Mouse (Mus musculus): ENCODE measurements at regions not wholly inside any gene's neighbourhood (a gene's known extent, or its start where the extent isn't known, plus 50 kb on each side); places are given as distances from the start of the nearest gene placed in this dataset.

DNA sequence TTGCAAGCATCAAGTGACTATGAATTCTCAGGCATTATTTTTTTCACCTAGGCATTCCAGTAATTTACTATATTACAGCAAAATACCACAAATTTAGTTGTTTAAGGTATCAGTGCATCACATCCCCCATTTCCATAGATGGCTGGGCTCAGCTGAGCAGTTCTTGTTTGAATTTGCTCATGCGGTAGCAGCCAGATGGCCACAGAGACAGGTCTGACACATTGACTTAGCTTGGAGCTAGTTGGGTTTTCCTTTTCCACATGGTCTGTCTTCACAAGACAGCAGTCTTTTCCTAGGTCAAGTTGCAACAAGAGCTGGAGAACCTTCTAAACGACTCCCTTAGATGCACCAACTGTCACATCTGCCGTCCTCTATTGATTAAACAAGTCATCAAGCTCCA, 232.9 kb upstream of the Clnk start:
- DNase-seq (ENCODE audit: low spot score) (no peak), ATAC-seq (ENCODE audit: insufficient number of reproducible peaks, low FRiP score, low TSS enrichment, low read depth) (no peak)
- Histone ChIP-seq H3K4me3 (ENCODE audit: low read depth, low read length) (no peak overlapping the region), H3K4me2 (ENCODE audit: low read depth, severe bottlenecking) (no peak overlapping the region), H3K27ac (replicated peaks; ENCODE audit: low read depth, low read length) (no peak overlapping the region), H3K27me3 (ENCODE audit: control insufficient read depth, insufficient read depth, low read length) (no peaks in the 10 kb centered on the region), H3K9me3 (ENCODE audit: control insufficient read depth, low read length) (no peaks in the 10 kb centered on the region), H3K9ac (ENCODE audit: low read length) (no peak overlapping the region), H3K4me1 (ENCODE audit: control insufficient read depth, insufficient read depth, low read length) (no peaks in the 10 kb centered on the region), H3K36me3 (ENCODE audit: control insufficient read depth, insufficient read depth, low read length) (no peaks in the 10 kb centered on the region)
- 84% methylated on average over 3 of the region's 3 CpGs for WGBS

- Histone ChIP-seq H3K4me1 (ENCODE audit: control insufficient read depth, insufficient read depth, low read length) (no peaks in the 10 kb centered on the region), H3K36me3 (ENCODE audit: control insufficient read depth, insufficient read depth, low read length) (no peaks in the 10 kb centered on the region), H3K9me3 (ENCODE audit: control insufficient read depth, low read length) (no peaks in the 10 kb centered on the region), H3K4me3 (ENCODE audit: low read depth, low read length) (no peak overlapping the region), H3K4me2 (ENCODE audit: low read depth, severe bottlenecking) (no peak overlapping the region), H3K27me3 (ENCODE audit: control insufficient read depth, insufficient read depth, low read length) (no peaks in the 10 kb centered on the region), H3K27ac (replicated peaks; ENCODE audit: low read depth, low read length) (no peak overlapping the region), H3K9ac (ENCODE audit: low read length) (no peak overlapping the region)
- 81% methylated on average over 5 of the region's 5 CpGs for WGBS
- ATAC-seq (ENCODE audit: insufficient number of reproducible peaks, low FRiP score, low TSS enrichment, low read depth) = no peak
- no peak for DNase-seq (ENCODE audit: low spot score)
Observed at GRCm38 (mm10) chr5:39099113-39099512, 222.5 kb upstream of the Clnk start.

GRCm38 (mm10) chr5:39094875-39095274, 218.3 kb upstream of the Clnk start:
- H3K4me1 ChIP-seq (ENCODE audit: control insufficient read depth, insufficient read depth, low read length) = no peaks in the 10 kb centered on the region
- H3K27ac ChIP-seq (replicated peaks; ENCODE audit: low read depth, low read length) = no peak overlapping the region
- 84% methylated on average over 3 of the region's 3 CpGs for WGBS
- no peaks in the 10 kb centered on the region for H3K36me3 ChIP-seq (ENCODE audit: control insufficient read depth, insufficient read depth, low read length)
- no peaks in the 10 kb centered on the region for H3K27me3 ChIP-seq (ENCODE audit: control insufficient read depth, insufficient read depth, low read length)
- no peak overlapping the region for H3K4me2 ChIP-seq (ENCODE audit: low read depth, severe bottlenecking)
- no peak overlapping the region for H3K9ac ChIP-seq (ENCODE audit: low read length)
- DNase-seq (ENCODE audit: low spot score) (no peak), ATAC-seq (ENCODE audit: insufficient number of reproducible peaks, low FRiP score, low TSS enrichment, low read depth) (no peak)
- H3K4me3 ChIP-seq (ENCODE audit: low read depth, low read length) = no peak overlapping the region
- H3K9me3 ChIP-seq (ENCODE audit: control insufficient read depth, low read length) = no peaks in the 10 kb centered on the region

DNA sequence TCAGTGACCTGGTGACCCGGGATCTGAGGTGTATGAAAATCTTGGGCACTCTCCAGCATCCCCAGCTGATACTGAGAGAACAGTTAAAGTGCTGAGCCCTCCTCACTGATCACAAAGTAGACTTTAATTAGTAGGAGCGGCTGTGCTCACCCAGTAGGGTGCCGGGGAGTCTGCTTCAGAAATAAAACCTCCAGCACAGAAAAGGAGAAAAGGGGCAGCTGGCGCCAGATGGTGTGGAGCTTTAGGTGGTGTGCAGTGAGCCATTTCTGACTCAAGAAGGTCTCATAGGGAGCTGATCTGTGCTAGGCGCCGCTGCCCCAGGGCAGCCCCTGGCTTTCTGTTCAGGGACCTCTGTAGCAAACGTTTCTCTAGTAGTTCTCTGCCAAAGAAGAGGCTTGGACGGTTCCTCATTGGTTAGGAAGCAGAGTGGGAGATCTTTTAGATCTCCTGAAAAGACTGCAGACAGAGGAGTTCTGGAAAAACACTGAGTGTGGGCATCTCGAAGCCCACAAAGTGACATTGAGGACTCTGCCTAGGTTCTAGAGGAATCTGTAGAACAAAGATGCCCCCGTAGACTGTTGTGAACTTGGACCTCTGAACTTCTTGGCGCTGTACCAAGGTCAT, 200.1 kb upstream of the Clnk start:
- H3K36me3 ChIP-seq (ENCODE audit: control insufficient read depth, insufficient read depth, low read length) = no peaks in the 10 kb centered on the region
- ATAC-seq (ENCODE audit: insufficient number of reproducible peaks, low FRiP score, low TSS enrichment, low read depth) (0 out of 2 replicates have a peak, but pooled peaks have one; percentile 26), DNase-seq (ENCODE audit: low spot score) (peak; percentile 27)
- no peaks in the 10 kb centered on the region for H3K27me3 ChIP-seq (ENCODE audit: control insufficient read depth, insufficient read depth, low read length)
- no peaks in the 10 kb centered on the region for H3K4me1 ChIP-seq (ENCODE audit: control insufficient read depth, insufficient read depth, low read length)
- H3K4me3 ChIP-seq (ENCODE audit: low read depth, low read length) = no peak overlapping the region
- H3K4me2 ChIP-seq (ENCODE audit: low read depth, severe bottlenecking) = no peak overlapping the region
- H3K27ac ChIP-seq (replicated peaks; ENCODE audit: low read depth, low read length) = no peak overlapping the region
- WGBS = 50% methylated on average over 11 of the region's 11 CpGs
- no peak overlapping the region for H3K9ac ChIP-seq (ENCODE audit: low read length)
- H3K9me3 ChIP-seq (ENCODE audit: control insufficient read depth, low read length) = no peaks in the 10 kb centered on the region

DNA sequence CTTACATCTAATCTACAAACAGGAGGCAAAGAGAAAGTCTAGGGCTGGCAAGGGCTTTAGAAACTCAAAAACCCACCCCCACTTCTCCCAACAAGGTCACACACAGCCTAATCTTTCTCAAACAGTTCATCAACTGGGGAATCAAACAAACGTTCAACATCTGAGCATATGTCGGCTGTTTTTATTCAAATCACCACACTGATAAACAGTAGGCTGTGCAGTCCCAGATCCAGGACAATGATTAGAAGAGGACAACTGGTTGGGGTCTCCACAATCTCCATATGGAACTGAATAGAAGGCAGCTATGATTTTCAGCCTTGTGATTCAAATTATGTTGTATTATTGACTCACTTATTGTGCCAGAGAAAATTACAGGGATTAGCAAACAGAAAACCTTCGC, 193.1 kb upstream of the Clnk start:
- Histone ChIP-seq H3K4me1 (ENCODE audit: control insufficient read depth, insufficient read depth, low read length) (no peaks in the 10 kb centered on the region), H3K36me3 (ENCODE audit: control insufficient read depth, insufficient read depth, low read length) (no peaks in the 10 kb centered on the region), H3K9ac (ENCODE audit: low read length) (no peak overlapping the region), H3K4me2 (ENCODE audit: low read depth, severe bottlenecking) (no peak overlapping the region), H3K4me3 (ENCODE audit: low read depth, low read length) (no peak overlapping the region), H3K27ac (replicated peaks; ENCODE audit: low read depth, low read length) (no peak overlapping the region), H3K27me3 (ENCODE audit: control insufficient read depth, insufficient read depth, low read length) (no peaks in the 10 kb centered on the region), H3K9me3 (ENCODE audit: control insufficient read depth, low read length) (no peaks in the 10 kb centered on the region)
- DNase-seq (ENCODE audit: low spot score) (no peak), ATAC-seq (ENCODE audit: insufficient number of reproducible peaks, low FRiP score, low TSS enrichment, low read depth) (no peak)
- 73% methylated on average over 3 of the region's 3 CpGs for WGBS

DNA sequence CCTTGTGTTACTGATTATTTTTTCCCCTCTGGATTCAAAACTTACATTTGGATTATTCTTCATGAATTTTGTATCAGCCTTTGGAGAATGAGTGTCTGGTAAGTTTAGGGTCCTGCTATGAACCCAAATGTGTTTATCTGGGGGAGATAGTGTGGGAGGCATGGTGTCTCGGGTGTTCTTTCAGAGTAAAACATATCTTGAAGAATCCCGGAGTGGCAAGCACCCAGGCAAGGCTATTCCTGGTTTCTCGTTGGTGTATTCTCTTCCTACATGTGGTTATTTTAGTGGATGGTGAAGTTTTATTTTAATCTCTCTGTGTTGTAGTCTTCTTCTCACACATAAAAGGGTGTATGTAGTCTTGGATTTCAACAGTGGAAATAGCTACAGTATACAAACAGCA, 186.4 kb upstream of the Clnk start:
- ATAC-seq (ENCODE audit: insufficient number of reproducible peaks, low FRiP score, low TSS enrichment, low read depth) = no peak
- Histone ChIP-seq H3K9ac (ENCODE audit: low read length) (no peak overlapping the region), H3K4me1 (ENCODE audit: control insufficient read depth, insufficient read depth, low read length) (no peaks in the 10 kb centered on the region), H3K4me2 (ENCODE audit: low read depth, severe bottlenecking) (no peak overlapping the region), H3K36me3 (ENCODE audit: control insufficient read depth, insufficient read depth, low read length) (no peaks in the 10 kb centered on the region), H3K9me3 (ENCODE audit: control insufficient read depth, low read length) (no peaks in the 10 kb centered on the region), H3K4me3 (ENCODE audit: low read depth, low read length) (no peak overlapping the region), H3K27me3 (ENCODE audit: control insufficient read depth, insufficient read depth, low read length) (no peaks in the 10 kb centered on the region), H3K27ac (replicated peaks; ENCODE audit: low read depth, low read length) (no peak overlapping the region)
- 90% methylated on average over 3 of the region's 3 CpGs for WGBS
- no peak for DNase-seq (ENCODE audit: low spot score)

DNA sequence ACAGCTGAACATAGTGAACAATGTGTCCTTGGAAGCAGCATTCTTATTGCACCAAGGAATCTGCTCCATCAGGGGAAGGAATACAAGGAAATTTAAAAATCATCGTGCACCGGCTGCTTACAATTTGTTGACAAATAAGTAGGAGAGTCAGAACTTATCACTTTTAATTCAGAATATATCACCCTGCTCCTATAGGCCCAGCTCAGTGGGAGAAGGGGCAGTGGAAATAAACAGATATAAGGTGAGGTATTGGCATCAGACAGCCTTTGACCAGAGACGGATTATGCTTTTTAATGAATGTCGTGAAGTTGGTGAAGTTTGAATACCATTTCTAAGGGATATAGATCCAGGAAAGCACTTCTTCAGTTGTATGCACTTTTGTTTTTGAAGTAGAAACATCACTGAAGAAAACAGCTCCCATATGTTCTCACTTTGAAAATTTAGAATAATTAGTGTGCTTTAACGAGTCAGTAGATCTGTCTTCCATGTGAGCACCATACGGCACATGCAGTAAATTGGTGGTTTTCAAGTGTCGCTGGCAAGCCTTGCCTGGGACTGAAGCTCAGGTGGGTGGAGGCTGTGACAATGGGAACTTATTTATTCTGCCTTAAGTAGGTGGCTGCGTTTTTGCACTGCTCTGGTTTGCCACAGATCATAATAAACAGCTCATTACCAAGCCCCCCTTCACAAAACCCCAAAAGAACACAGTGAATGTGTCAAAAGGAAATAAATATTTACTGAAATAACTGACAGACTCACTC, 176.1 kb upstream of the Clnk start:
- WGBS = 49% methylated on average over 8 of the region's 8 CpGs
- Histone ChIP-seq H3K9me3 (ENCODE audit: control insufficient read depth, low read length) (no peaks in the 10 kb centered on the region), H3K4me2 (ENCODE audit: low read depth, severe bottlenecking) (no peak overlapping the region), H3K36me3 (ENCODE audit: control insufficient read depth, insufficient read depth, low read length) (no peaks in the 10 kb centered on the region), H3K27ac (replicated peaks; ENCODE audit: low read depth, low read length) (no peak overlapping the region), H3K9ac (ENCODE audit: low read length) (no peak overlapping the region), H3K27me3 (ENCODE audit: control insufficient read depth, insufficient read depth, low read length) (no peaks in the 10 kb centered on the region), H3K4me3 (ENCODE audit: low read depth, low read length) (no peak overlapping the region), H3K4me1 (ENCODE audit: control insufficient read depth, insufficient read depth, low read length) (no peaks in the 10 kb centered on the region)
- ATAC-seq (ENCODE audit: insufficient number of reproducible peaks, low FRiP score, low TSS enrichment, low read depth) (no peak), DNase-seq (ENCODE audit: low spot score) (no peak)

- ATAC-seq (ENCODE audit: insufficient number of reproducible peaks, low FRiP score, low TSS enrichment, low read depth) (no peak), DNase-seq (ENCODE audit: low spot score) (no peak)
- Histone ChIP-seq H3K27ac (replicated peaks; ENCODE audit: low read depth, low read length) (no peak overlapping the region), H3K36me3 (ENCODE audit: control insufficient read depth, insufficient read depth, low read length) (no peaks in the 10 kb centered on the region), H3K4me2 (ENCODE audit: low read depth, severe bottlenecking) (no peak overlapping the region), H3K4me1 (ENCODE audit: control insufficient read depth, insufficient read depth, low read length) (no peaks in the 10 kb centered on the region), H3K9ac (ENCODE audit: low read length) (no peak overlapping the region), H3K4me3 (ENCODE audit: low read depth, low read length) (no peak overlapping the region), H3K27me3 (ENCODE audit: control insufficient read depth, insufficient read depth, low read length) (no peaks in the 10 kb centered on the region), H3K9me3 (ENCODE audit: control insufficient read depth, low read length) (no peaks in the 10 kb centered on the region)
- WGBS = 90% methylated on average over 3 of the region's 3 CpGs
Observed at GRCm38 (mm10) chr5:39050512-39050911, 173.9 kb upstream of the Clnk start.
